Mouse (Mus musculus) urinary bladder, postnatal 25 days (tissue): Measurements from ENCODE around the gene Iqcf6.
A peak's percentile ranks its signal among the peaks of the same experiment; 100 is the strongest.
"Not testable (repeated sequence)": the region's sequence is repeated elsewhere in the genome, so short reads cannot be mapped to it uniquely, and the experiment has no call there.

ENCODE experiments used
- DNase-seq: peaks from one replicate; pipeline ENCODE4 v3.0.0; 2022; ENCODE audit warnings: low spot score

Iqcf6 gene

GRCm38 (mm10) chr9:106626282-106626681, at the start of gene Iqcf6:
Gene Iqcf6, plus strand, starts transcription at chr9:106626582.
- no peak for DNase-seq

DNA sequence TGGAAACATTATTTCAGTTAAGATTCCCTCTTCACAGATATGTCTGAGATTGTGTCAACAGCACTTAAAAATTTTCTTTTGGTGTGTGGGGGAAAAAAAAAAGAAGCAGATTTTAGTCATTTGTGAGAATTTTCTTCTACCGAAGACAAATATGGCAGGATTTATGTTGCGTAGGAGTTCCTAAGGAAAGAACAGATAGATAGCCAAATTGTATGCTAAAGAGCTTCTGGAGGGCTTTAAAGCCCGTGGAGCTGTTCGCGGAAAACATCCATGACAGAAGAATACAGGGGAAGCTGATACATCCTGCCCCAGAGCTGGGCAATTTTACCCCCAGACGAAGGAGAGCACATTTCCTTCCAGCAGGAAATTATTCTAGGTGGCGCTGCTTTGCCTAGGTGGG, 46.4 kb upstream of the Iqcf6 start:
- no peak for DNase-seq

GRCm38 (mm10) chr9:106582552-106582951, 43.8 kb upstream of the Iqcf6 start:
- DNase-seq = no peak

GRCm38 (mm10) chr9:106592158-106592557, 34.2 kb upstream of the Iqcf6 start:
- no peak for DNase-seq

GRCm38 (mm10) chr9:106595402-106595801, 31.0 kb upstream of the Iqcf6 start:
- not testable (repeated sequence) for DNase-seq

DNA sequence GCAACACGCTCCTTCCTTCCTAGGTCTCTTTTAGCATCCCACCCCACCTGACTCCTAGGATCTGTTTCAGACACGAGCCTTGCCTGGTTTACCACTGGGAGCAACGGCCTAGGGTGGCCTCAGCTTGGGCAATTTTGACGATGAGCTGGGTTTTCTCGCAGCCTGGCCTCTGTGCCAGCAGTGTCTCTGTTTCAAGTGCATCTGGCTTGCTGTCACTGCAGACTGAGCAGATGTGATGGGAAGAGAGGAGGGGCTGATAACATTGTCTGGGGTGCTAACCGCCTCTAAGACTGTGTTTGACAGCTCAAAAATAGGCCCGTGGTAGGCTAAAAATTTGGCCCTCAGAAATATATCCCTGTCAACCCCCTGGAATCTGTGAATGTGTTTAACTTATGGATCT, 30.5 kb upstream of the Iqcf6 start:
- DNase-seq = no peak

DNA sequence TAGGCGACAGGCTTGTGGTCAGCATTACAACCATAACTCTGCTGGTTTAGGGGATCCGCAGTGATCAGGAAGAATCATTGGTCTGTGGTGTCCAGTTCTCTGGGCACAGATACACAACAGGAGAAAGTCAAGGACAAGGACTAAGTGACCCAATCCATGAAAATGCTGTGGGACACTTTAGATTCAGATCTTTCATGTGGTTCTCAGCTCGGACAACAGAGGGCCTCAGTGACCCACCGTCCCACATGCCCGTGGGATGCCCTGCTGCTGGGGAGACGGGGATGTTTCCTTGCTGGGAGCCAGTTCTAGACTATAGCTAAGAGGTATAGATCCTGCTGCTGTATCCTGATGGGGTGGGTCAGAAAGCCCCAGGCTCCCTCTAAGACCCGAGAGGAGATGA, 27.9 kb upstream of the Iqcf6 start:
- no peak for DNase-seq

- DNase-seq = peak; percentile 26
These were observed 25.8 kb upstream of the Iqcf6 start for GRCm38 (mm10) chr9:106600546-106600945.

- no peak for DNase-seq
These were observed 15.7 kb upstream of the Iqcf6 start for GRCm38 (mm10) chr9:106610727-106611126.

GRCm38 (mm10) chr9:106613951-106614350, 12.4 kb upstream of the Iqcf6 start:
- DNase-seq = no peak

GRCm38 (mm10) chr9:106614616-106615015, 11.8 kb upstream of the Iqcf6 start:
- DNase-seq = no peak

- DNase-seq = no peak
These were observed 10.1 kb upstream of the Iqcf6 start for GRCm38 (mm10) chr9:106616306-106616705.

DNA sequence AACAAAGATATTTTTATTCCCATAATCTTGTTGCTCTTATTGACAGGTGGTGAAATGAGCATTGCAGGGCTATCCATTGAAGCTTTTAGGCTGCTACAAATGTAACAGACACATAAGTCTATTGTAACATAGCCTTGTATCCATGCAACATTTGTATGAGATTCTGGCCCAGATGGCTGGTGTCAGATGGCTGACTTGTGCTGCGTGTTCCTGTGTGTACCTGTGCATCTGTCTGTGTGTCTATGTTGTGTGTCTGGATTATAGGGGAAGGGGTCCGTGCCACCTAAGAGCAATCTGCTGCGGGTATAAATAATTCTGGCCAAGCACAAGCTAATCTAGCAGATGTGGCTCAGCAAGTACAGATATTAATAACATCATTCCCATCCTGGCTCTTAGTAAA, 8.9 kb upstream of the Iqcf6 start:
- no peak for DNase-seq

- not testable (repeated sequence) for DNase-seq
These were observed 1.4 kb downstream of the Iqcf6 start for GRCm38 (mm10) chr9:106627796-106628195.

DNA sequence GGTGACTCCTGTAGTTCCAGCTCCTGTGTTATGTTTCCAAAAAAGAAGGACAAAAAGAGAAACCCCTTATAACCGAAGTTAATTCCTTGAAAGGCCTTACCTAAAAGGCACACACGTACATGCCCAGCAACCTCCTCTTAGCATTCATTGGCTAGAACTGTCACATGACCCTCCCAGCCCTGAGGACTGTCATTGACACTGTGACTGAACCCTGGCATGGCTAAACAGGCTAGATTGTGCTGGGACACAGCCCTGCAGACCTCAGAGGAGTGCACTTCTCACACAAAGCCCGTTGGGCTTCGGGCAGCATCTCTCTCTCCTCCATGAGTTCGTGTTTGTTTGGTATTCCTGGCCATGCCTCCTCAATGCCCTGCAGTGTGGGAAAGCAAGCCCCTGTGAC, 5.8 kb downstream of the Iqcf6 start:
- DNase-seq = no peak

- DNase-seq = no peak
These were observed 11.8 kb downstream of the Iqcf6 start for GRCm38 (mm10) chr9:106638154-106638553.

DNA sequence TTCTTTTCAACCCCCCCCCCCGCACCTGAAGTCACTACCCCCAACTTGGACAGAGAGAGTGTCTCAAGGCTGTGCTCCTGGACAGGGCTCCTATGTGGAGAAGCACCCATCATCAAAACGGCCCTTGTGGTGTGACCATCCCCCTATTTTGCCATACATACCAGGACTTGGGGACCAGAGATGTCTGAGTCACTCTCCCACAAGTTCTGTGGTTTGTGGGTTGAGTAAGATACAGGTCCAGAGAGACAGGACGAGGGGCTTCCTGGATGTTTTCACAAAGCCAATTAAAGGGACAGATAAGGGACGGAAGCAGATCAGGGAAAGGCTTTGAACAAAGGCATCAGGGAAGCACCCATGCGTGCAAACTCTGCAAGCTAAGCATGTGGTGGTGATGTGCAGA, 15.0 kb downstream of the Iqcf6 start:
- no peak for DNase-seq

- DNase-seq = peak; percentile 49
These were observed 16.7 kb downstream of the Iqcf6 start for GRCm38 (mm10) chr9:106643128-106643527.

DNA sequence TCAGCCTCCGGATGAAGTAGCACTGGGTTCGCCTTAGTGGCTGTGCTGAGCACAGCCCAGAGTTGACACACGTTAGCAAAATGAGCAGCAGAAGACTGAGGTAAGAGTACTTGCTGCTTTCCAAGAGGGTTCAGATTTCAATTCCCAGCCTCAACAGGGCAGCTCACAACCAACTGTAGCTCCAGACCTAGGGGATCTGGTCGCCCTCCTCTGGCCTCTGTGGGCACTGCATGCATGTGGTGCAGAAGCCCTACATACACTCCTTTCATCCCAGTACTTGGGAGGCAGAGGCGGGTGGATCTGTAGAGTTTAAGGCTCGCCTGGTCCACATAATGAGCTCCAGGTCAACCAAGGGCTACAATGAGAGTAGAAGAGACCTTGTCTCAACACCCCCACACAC, 17.4 kb downstream of the Iqcf6 start:
- no peak for DNase-seq

DNA sequence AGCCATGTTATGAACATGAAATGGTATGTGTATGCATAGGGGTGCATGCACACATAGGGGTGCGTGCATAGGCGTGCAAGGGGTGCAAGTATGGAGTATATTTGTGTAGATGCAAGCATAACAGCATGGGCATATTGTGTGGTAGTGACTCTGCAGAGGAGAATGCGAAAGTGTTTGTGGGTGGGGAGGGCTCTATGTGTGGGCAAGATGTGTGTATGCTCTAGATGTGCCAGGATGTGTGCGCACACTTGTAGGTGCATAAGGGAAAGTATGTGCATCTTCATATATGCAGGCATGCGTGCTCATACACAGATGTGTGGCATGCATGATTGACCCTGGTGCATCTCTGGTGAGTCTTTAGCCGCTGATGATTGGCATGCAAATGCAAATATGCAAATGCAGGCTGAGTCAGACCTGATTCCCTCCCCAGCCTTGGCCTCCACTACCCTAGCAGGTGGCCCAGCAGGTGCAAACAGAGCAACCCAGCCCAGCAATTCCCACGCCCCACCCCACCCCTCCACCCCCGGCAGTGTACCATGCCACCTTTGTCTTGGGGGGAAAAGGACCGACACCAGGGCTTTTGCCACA, 19.4 kb downstream of the Iqcf6 start:
- DNase-seq = no peak

DNA sequence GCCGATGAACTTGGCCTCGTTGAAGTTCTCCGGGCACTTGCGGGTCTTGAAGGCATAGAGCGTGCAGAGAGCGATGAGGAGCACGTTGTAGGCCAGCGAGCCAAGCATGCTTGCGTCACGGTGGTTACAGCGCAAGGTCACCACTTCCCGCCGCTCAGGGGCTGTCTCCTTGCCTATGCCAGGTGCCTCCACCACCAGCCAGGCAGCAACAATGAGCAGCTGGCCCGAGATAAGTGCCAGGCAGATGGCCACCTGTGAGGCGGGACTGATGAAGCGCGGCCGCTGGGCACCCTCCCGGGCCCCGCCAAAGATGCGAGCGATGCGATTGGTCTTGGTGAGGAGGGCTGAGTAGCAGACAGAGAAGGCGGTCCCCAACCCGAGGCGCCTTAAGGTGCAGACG, 20.8 kb downstream of the Iqcf6 start:
- DNase-seq = no peak

DNA sequence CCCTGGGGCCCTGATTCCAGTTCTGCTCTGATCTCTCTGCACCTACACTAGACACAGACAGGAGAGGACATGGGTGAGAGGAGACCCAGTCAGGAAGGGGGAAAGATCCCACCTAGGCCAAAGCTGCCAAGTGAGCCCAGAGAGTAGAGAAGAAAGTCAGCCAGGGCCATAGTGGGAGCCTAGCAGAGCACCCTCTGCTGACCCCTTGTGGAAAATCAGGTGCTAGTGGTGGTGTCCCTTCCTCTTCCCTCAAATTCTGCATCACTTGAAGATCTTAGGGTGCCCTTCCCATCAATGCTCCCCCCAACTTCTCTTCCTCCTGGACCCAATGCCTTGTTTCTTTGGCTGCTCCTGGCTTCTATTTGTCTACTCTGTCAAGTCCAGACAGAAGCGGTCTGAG, 26.3 kb downstream of the Iqcf6 start:
- DNase-seq = no peak

GRCm38 (mm10) chr9:106655884-106656720, 29.7 kb downstream of the Iqcf6 start, which contains the start of gene Grm2:
Gene Grm2, minus strand, starts transcription at chr9:106656082.
- peak; percentile 72 for DNase-seq

DNA sequence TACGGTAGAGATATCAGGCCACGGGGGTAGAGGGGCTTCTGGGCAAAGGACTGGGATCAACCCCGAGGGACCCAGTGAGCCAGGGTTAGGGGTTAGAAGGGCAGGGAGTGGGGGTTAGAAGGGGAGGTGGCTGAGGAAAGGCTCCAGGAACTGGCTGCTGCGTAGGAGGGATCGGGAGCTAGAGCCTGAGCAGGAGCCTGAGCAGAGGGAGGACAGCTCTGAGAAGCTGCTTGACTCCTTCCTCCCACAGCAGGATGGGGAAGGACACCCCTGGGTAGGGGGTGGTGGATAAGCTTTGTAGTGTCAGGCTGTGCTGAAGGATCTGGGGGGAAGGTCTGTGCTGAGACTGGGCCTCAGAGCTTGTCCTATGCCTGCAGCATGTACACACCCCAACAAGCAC, 30.4 kb downstream of the Iqcf6 start:
- no peak for DNase-seq
